In the genomic region with DNA sequence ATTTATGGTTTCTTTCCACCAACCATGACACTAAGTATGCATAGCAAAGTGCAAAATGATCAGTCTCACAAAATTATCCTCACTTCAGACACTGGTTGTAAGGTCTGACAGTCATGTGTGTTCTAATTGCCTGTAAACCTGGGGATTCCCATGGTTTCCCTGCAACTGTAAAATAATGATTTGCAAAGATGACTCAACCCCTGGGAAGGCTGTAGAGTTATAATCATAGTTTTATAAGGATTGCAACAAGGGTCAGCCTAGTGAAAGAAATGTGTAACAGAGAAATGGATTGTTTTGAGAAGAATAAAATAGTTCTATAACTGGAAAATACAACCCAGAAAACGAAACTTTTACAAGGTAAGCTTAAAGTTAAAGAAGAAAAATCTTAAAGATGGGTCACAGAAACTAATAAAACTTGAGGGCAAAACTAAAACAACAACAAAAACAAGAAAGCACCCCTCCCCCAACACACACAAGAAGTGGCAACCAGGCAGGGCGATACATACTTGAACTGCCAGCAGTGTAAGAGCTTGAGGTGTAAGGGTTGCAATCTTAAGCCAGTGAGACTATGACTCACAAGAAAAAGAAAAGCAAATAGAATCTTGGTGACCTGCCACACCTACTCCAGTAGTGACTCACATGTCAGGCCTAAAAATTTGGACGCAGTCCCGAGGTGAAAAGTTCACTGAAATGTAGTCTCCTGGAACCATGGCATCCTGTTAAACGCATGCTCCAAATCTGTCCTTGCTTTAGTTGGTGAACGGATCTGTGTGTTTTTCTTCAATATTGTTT, we compare ENCODE assay signal across 14 mouse cellular contexts. TPM values are rescaled to one million over a fixed set of nuclear protein-coding genes. Genes with fewer than 3 reads are reported as not detected.
DNase-seq lines count a peak whose midpoint lies in the region; ATAC-seq and TF ChIP-seq lines count a peak whose summit lies in the region.
"Had no signal": no experiment of that assay in that cellular context is flagged by ENCODE, and none has a peak within 500 bp of the region (broad histone marks: within the 10 kb centered on the region; RNA-seq: fewer than 3 reads in every experiment).

No protein-coding gene starts in this region.

- ATAC-seq in lung, embryonic 14.5 days (ENCODE audit: insufficient read depth) = no peak; the same call in 1 of the 2 replicates
- ATAC-seq in erythroid progenitor cell, adult 5-6 weeks (replicated peaks; ENCODE audit: low FRiP score, poor library complexity, severe bottlenecking) = no peak
- ATAC-seq: hindbrain, postnatal 0 days had no signal

- no peaks in the 10 kb centered on the region for H3K4me1 ChIP-seq in kidney, adult 2 months (ENCODE audit: control insufficient read depth, insufficient read depth, low read length)
- no peaks in the 10 kb centered on the region for H3K4me1 ChIP-seq in lung, embryonic 14.5 days (ENCODE audit: insufficient read depth)
- H3K4me1 ChIP-seq in midbrain, embryonic 10.5 days = no peaks in the 10 kb centered on the region

- H3K36me3 ChIP-seq in kidney, adult 2 months (ENCODE audit: control insufficient read depth, insufficient read depth, low read length) = no peaks in the 10 kb centered on the region
- no peaks in the 10 kb centered on the region for H3K36me3 ChIP-seq in lung, embryonic 14.5 days (ENCODE audit: insufficient read depth)
- H3K36me3 ChIP-seq in midbrain, embryonic 10.5 days = no peaks in the 10 kb centered on the region

- H3K4me2 ChIP-seq in lung, embryonic 14.5 days = no peak overlapping the region
- H3K4me2 ChIP-seq: liver, embryonic 11.5 days had no signal

- no peak overlapping the region for H3K9ac ChIP-seq in lung, embryonic 14.5 days

- WGBS in kidney, adult 2 months = 60% methylated on average over 6 of the region's 6 CpGs
- WGBS in lung, embryonic 14.5 days = 64% methylated on average over 6 of the region's 6 CpGs
- WGBS in midbrain, embryonic 10.5 days = 83% methylated on average over 6 of the region's 6 CpGs

- H3K27ac ChIP-seq in kidney, adult 2 months (ENCODE audit: insufficient read depth, low read depth, low read length) = no peak overlapping the region
- H3K27ac ChIP-seq in lung, embryonic 14.5 days (ENCODE audit: low read depth) = no peak overlapping the region
- no peak overlapping the region for H3K27ac ChIP-seq in midbrain, embryonic 10.5 days (replicated peaks)
- H3K27ac ChIP-seq: hindbrain, postnatal 0 days had no signal

- TF ChIP-seq POLR2A in kidney, adult 2 months (IDR thresholded peaks at IDR 0.05; ENCODE audit: low read depth, low read length) = no peak

- no peak overlapping the region for H3K4me3 ChIP-seq in kidney, adult 2 months (ENCODE audit: insufficient read depth, low read depth, low read length)
- no peak overlapping the region for H3K4me3 ChIP-seq in lung, embryonic 14.5 days (ENCODE audit: low read depth, low read length)
- H3K4me3 ChIP-seq in midbrain, embryonic 10.5 days = no peak overlapping the region

- no peak for TF ChIP-seq CTCF in kidney, adult 2 months (conservative IDR thresholded peaks at IDR 0.05; ENCODE audit: insufficient read depth, insufficient read length, low read depth, low read length)
- TF ChIP-seq CTCF in lung, embryonic 14.5 days (IDR thresholded peaks at IDR 0.05; ENCODE audit: low read depth) = no peak

- peak; percentile 11 for DNase-seq in kidney, adult 2 months
- DNase-seq in kidney, adult 8-10 months = no peak
- peak; percentile 66 for DNase-seq in adipocyte (ENCODE audit: low spot score)
- peak; percentile 27 for DNase-seq in lung, embryonic 14.5 days
- peak; percentile 38 for DNase-seq in urinary bladder, postnatal 25 days (ENCODE audit: low spot score)
- no peak for DNase-seq in midbrain, embryonic 10.5 days (ENCODE audit: low spot score)
- DNase-seq: cerebellum, postnatal 36 days; kidney, postnatal 10 days; spleen, adult 18-20 months had no signal

- no peaks in the 10 kb centered on the region for H3K9me3 ChIP-seq in lung, embryonic 14.5 days (ENCODE audit: low read depth, low read length)
- H3K9me3 ChIP-seq in midbrain, embryonic 10.5 days (replicated peaks) = no peaks in the 10 kb centered on the region

- no peaks in the 10 kb centered on the region for H3K27me3 ChIP-seq in kidney, adult 2 months (replicated peaks; ENCODE audit: control insufficient read depth, insufficient read depth, low read length)
- H3K27me3 ChIP-seq in lung, embryonic 14.5 days (ENCODE audit: insufficient read depth, low read length) = no peaks in the 10 kb centered on the region
- no peaks in the 10 kb centered on the region for H3K27me3 ChIP-seq in midbrain, embryonic 10.5 days (ENCODE audit: low read depth, poor library complexity, severe bottlenecking)

RNA-seq across cellular contexts. Expression of a gene that starts 16.9 kb away (rescaled TPM):
- 0.09 and 0.11 TPM in 2 replicates for polyA plus RNA-seq in kidney, adult 2 months (2012; rRNA removed)
- 0.05 and 0.08 TPM in 2 replicates for polyA plus RNA-seq in lung, embryonic 14.5 days (2014; fragmentation: Nextera tagmentation; extraction: Ambion mirVana)
- not detected in 2 replicates for total RNA-seq in erythroid progenitor cell, adult 5-6 weeks (2015; ENCODE audit: low replicate concordance)
- total RNA-seq in erythroid progenitor cell, adult 5-6 weeks (2017; ENCODE audit: low replicate concordance) = not detected in 2 replicates
- polyA plus RNA-seq in midbrain, embryonic 10.5 days (2016; fragmentation: Nextera tagmentation; extraction: Ambion mirVana) = 0.14 and 0.17 TPM in 2 replicates
- total RNA-seq: granulocyte monocyte progenitor cell, adult 5-6 weeks; megakaryocyte-erythroid progenitor cell, adult 5-6 weeks had no signal

Comparison
In these comparisons a context has a peak if more than half of its experiments do, and no peak if none do; other contexts are left out.
1. DNase-seq: peak in kidney, adult 2 months (single experiment), adipocyte (single experiment), lung, embryonic 14.5 days (single experiment) and urinary bladder, postnatal 25 days (single experiment); none in kidney, adult 8-10 months (0 of 2) and midbrain, embryonic 10.5 days (single experiment).